Mouse (Mus musculus): ENCODE data around the gene Taf4. TPM values are rescaled to one million over a fixed set of nuclear protein-coding genes. Genes with fewer than 3 reads are reported as not detected.

The Taf4 gene
- total RNA-seq, 2 experiments from 2014 or later = 51.6 to 117 TPM

DNA sequence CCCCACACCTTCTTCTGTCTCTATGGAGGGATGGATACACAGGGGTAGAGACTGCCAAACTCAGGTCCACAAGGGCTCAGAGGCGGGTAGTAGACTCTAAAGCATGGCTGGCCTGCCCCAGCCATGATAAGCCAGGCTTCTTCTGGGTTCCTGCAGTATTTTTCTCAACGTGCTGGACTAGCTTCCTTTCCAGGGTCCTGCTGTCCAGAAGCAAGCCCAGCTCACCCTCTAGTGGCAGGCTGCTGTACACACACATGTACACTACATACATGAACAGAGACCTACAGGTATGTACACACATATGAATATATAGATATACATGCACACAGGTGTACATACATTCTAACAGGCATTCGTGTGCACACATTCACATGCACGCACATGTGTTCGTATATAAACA lies 103.7 kb downstream of the Taf4 start:
- no peak for ATAC-seq (replicated peaks; ENCODE audit: low FRiP score, poor library complexity, severe bottlenecking)

DNA sequence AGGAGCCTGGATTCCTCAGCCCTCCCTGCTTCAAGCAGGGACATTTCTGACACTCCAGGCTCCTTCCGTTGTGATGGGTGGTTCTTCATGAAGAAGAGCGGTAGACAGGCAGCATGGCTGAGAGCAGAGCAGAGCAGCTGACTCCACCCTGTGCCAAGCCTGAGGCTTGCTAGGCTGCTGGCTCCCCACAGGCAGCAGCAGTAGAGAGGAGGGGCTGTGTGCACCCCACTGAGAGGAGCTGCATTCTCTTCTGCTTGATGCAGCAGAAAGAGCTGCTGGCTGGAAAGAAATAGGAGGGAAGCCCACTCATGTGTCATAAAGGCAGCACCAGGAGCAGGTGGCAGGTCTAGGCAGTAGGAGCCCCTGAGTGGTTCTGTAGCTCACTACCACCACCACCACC lies 106.6 kb downstream of the Taf4 start:
- no peak for ATAC-seq (replicated peaks; ENCODE audit: low FRiP score, poor library complexity, severe bottlenecking)

DNA sequence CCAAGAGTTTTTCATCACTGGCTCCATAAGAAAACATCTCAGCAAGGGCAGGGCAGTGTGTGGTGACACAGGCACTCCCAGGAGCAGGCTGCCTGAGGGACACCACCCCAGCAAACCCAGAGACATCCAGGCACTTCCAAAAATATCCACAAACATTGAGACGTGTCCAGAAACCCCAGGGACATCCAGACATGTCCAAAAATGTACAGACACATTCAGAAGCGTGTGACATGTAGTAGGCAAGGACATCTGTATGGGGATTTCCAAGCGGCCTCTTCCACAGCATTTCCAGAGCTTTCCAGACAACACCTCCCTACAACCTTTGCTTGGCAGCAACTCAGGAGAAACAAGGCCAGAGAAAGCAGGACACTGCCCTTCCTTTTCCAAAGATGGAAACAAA lies 108.8 kb downstream of the Taf4 start:
- no peak for ATAC-seq (replicated peaks; ENCODE audit: low FRiP score, poor library complexity, severe bottlenecking)

DNA sequence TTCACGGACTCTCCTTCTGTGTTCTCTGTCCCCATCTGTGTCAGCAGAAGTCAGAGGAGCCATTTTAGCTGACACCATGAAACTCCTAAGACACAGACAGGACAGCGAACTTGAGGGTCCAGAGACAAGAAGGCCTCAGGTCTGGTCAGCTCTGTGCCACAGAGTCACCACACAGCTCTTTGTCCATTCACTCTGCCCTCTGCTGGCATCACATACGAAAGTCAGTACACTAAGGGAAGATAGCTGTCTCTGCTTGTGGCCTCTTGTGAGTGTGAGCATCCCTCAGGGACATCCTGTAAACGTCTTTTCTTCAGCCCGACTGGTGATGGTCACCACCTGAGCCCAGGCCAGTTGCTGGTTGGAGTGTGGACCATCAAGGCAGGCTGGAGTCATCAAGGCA lies 111.3 kb downstream of the Taf4 start:
- ATAC-seq (replicated peaks; ENCODE audit: low FRiP score, poor library complexity, severe bottlenecking) = no peak

DNA sequence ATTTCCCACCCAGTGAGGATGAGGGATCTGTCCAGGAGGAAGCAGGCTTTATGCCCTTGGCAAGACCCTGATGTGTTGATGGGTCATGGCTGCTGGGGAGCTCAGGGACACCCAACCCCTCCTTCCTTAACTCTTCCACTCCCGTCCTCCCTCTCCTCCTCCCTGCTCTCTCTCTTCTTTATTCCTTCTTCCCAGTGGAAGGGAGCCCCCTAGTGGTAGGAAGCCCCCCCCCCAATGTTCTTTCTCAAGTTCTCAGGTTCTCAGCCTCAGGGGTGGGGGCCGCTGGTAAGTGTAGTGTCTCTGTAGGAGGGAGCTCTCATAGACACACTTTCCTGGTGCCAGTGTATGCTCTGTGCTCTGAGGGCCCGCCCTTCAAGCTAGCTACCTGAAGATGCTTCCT lies 113.2 kb downstream of the Taf4 start:
- ATAC-seq (replicated peaks; ENCODE audit: low FRiP score, poor library complexity, severe bottlenecking) = no peak

DNA sequence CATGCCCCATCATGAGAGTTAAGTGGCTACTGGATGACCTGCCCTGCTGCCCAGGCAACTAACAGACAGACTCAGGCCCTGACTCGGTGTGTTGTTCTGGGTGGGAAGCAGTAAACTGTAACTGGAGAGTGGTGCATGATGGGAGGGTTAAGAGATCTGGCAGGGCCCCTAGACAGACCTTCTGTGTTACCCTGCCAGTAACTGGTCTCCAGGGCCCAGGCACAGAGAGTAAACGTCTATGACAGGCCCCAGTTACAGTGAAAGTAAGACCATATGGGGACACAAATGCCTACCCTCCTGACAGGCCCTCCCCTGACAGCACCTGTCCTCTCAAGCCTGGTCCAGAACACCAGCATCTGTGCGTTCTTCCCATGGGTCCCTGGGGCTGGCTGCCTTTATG lies 113.8 kb downstream of the Taf4 start:
- no peak for ATAC-seq (replicated peaks; ENCODE audit: low FRiP score, poor library complexity, severe bottlenecking)

Other genes starting within 250 kb of the Taf4 start
- gene Lsm14b, start 48.3 kb upstream of the Taf4 start, total RNA-seq (2015; ENCODE audit: low replicate concordance) = 6.5 and 7.1 TPM in 2 replicates
- gene Lsm14b, start 48.3 kb upstream of the Taf4 start, total RNA-seq (2017; ENCODE audit: low replicate concordance) = 5.7 and 11.3 TPM in 2 replicates
- gene Psma7, start 65.8 kb upstream of the Taf4 start, total RNA-seq (2015; ENCODE audit: low replicate concordance) = 54.1 and 65.2 TPM in 2 replicates
- 69.1 and 112 TPM in 2 replicates for gene Psma7, start 65.8 kb upstream of the Taf4 start, total RNA-seq (2017; ENCODE audit: low replicate concordance)
- 0.36 TPM in 1 of 2 replicates, not detected in the other for gene Ss18l1, start 65.9 kb upstream of the Taf4 start, total RNA-seq (2015; ENCODE audit: low replicate concordance)
- gene Ss18l1, start 65.9 kb upstream of the Taf4 start, total RNA-seq (2017; ENCODE audit: low replicate concordance) = 0.13 and 0.68 TPM in 2 replicates
- 1.3 TPM in 1 of 2 replicates, not detected in the other for gene Mtg2, start 93.9 kb upstream of the Taf4 start, total RNA-seq (2015; ENCODE audit: low replicate concordance)
- 2.6 and 4.9 TPM in 2 replicates for gene Mtg2, start 93.9 kb upstream of the Taf4 start, total RNA-seq (2017; ENCODE audit: low replicate concordance)
- not detected in 2 replicates for gene Hrh3, start 127.8 kb upstream of the Taf4 start, total RNA-seq (2015; ENCODE audit: low replicate concordance)
- not detected in 2 replicates for gene Hrh3, start 127.8 kb upstream of the Taf4 start, total RNA-seq (2017; ENCODE audit: low replicate concordance)
- gene Osbpl2, start 142.7 kb upstream of the Taf4 start, total RNA-seq (2015; ENCODE audit: low replicate concordance) = 7.6 and 10.1 TPM in 2 replicates
- 14.4 and 16.3 TPM in 2 replicates for gene Osbpl2, start 142.7 kb upstream of the Taf4 start, total RNA-seq (2017; ENCODE audit: low replicate concordance)
- gene Adrm1, start 194.8 kb upstream of the Taf4 start, total RNA-seq (2015; ENCODE audit: low replicate concordance) = 47.6 and 66.7 TPM in 2 replicates
- gene Adrm1, start 194.8 kb upstream of the Taf4 start, total RNA-seq (2017; ENCODE audit: low replicate concordance) = 24.1 and 32.6 TPM in 2 replicates
- under 0.01 and 0.42 TPM in 2 replicates for gene Lama5, start 249.2 kb upstream of the Taf4 start, total RNA-seq (2015; ENCODE audit: low replicate concordance)
- gene Lama5, start 249.2 kb upstream of the Taf4 start, total RNA-seq (2017; ENCODE audit: low replicate concordance) = 0.13 and 0.15 TPM in 2 replicates